Mouse (Mus musculus): Measurements from ENCODE around the gene Sash3.
"Not testable (repeated sequence)": the region's sequence is repeated elsewhere in the genome, so short reads cannot be mapped to it uniquely, and the experiment has no call there.

The Sash3 gene

GRCm38 (mm10) chrX:48201973-48202372 is 55.7 kb downstream of the Sash3 start:
- in situ Hi-C loops (cut with MboI; ENCODE audit: low sequenced_read_pairs) = no loop called here

GRCm38 (mm10) chrX:48202436-48202835 is 56.2 kb downstream of the Sash3 start:
- in situ Hi-C loops (cut with MboI; ENCODE audit: low sequenced_read_pairs) = no loop called here

DNA sequence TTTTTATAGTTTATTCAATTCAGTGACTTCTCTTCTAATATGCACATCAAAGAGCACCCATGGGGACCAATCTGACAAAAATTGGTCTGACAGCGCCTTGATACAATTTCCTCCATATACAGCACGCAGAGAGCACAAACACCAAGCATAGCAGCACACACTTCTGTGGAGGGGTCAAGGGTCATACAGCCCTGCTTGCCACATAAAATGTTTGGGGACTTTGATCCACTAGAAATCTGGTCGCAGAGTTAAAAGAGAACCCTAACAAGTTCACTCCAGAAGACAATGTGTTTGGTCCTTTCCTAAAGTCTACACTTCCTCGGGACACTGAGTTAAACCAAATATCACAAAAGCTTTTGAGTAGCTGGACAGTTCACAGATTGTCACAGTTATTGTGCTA is 56.8 kb downstream of the Sash3 start:
- in situ Hi-C loops (cut with MboI; ENCODE audit: low sequenced_read_pairs) = no loop called here

DNA sequence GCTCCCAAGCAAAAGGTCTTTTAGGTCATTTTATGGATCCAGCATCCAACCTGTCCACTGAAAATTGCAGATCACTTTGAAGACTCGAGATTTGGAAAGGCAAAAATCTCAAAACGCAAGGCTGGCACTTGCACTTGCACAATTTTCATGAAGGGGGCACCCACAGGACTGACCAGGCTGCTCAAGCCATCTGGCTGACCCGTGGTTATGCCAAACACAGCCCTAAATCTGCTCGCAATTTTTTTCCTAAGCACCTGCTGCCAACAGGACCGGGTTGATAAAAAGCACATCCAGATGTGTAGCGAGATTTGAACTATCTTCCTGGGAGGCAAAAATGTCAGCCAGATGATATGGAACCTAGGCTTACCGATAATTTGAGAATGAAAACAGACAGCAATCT is 57.5 kb downstream of the Sash3 start:
- in situ Hi-C loops (cut with MboI; ENCODE audit: low sequenced_read_pairs) = no loop called here

DNA sequence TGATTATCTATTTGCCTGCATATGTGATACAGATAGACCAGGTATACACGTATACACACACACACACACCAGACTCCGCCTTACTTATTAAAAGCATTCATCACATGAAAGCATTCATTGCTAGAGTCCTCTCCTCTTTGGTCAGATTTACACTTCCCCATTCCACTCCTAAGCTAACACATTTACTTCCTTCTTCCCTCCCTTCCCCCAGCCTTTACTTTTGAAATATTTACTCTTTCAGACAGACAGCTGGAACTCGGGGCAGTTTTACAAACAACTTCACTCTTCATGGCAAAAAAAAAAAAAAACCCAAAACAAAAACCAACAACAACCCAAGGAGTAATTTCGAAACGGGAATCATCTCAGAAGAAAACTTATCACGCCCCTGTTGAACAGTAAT is 58.2 kb downstream of the Sash3 start:
- in situ Hi-C loops (cut with MboI; ENCODE audit: low sequenced_read_pairs) = no loop called here

GRCm38 (mm10) chrX:48207761-48208487 is 61.7 kb downstream of the Sash3 start:
- in situ Hi-C loops (cut with MboI; ENCODE audit: low sequenced_read_pairs) = no loop called here

DNA sequence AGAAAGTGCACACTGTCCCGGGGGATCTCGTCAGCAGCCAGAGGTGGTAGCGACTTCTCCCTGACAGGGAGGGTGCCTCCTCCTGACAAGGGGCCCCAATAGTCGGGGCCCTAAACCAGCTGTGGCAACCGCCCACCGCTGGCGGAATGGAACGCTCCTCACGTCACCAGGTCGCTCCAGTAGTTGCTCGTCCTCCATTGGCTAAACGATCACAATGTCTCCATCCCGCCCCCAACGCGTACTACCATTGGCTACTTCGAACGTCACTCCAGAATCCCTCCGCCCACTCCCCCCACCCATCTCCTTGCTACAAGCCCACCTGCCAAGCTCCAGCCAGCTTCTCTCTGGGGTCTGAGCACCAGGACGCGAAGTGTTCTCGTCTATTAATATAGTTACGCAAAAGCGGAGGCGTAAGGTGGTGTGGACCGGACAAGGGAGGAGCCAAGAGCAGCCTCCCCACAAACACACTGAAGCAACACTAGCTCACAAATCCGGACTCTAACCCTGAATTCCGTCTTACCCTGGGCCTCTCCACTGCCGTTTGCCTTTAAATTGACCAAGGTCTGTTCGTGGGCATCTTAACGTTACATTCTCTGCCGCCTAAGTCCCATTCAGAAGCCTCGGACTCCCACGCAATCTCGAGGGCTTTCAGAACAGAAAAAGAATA is 62.4 kb downstream of the Sash3 start, which contains the start of gene Zdhhc9:
Zdhhc9 (minus strand) TSS at position 360 of the 667 bp plus-strand sequence.
- in situ Hi-C loops (cut with MboI; ENCODE audit: low sequenced_read_pairs) = no loop called here

- in situ Hi-C loops (cut with MboI; ENCODE audit: low sequenced_read_pairs) = not testable (repeated sequence)
Measured at GRCm38 (mm10) chrX:48209746-48210145, 63.5 kb downstream of the Sash3 start.

Measured in CH12F3 (cell line).